Mouse (Mus musculus): ENCODE measurements around the gene Rpl19. TPM values are rescaled to one million over a fixed set of nuclear protein-coding genes. Genes with fewer than 3 reads are reported as not detected.

Rpl19 gene
- polyA plus RNA-seq, 1 experiment = 1,033 TPM

DNA sequence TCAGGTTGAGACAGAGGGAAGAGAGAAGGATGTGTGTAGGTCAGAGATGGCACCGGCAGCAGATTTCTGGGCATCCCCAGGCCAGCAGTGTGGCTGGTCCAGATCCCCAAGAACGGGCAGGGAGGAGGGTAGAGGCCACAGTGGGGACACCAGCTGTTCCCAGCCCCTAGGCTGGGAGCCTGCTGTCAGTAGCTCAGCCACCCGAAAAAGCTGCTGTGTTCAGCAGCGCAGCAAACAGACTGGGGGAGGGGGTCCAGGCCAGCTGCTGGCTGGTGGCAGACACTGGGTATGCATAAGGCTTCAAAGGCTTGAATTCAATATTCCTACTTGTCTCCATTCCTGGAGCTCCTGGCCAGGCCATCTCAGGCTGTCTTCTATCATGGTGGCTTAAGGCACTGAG lies 8.3 kb downstream of the Rpl19 start:
- no peak overlapping the region for H3K27ac ChIP-seq (ENCODE audit: control insufficient read depth, insufficient read depth, low read length)
- WGBS = 73% methylated on average over 4 of the region's 4 CpGs
- H3K36me3 ChIP-seq (ENCODE audit: control insufficient read depth, insufficient read depth, low read length) = peaks cover 12% of the 10 kb centered on the region
- H3K4me1 ChIP-seq (replicated peaks; ENCODE audit: control insufficient read depth, insufficient read depth, low read length) = no peaks in the 10 kb centered on the region; the same call in 1 of the 2 replicates
- peaks cover 3% of the 10 kb centered on the region; the same call in 1 of the 2 replicates for H3K27me3 ChIP-seq (ENCODE audit: control insufficient read depth, insufficient read depth, low read length)
- no peak for TF ChIP-seq CTCF (IDR thresholded peaks at IDR 0.05; ENCODE audit: borderline replicate concordance, control insufficient read depth, extremely low read depth, insufficient read depth, low read length, poor library complexity)
- no peak for TF ChIP-seq POLR2A (IDR thresholded peaks at IDR 0.05; ENCODE audit: control insufficient read depth, extremely low read depth, insufficient read depth, low read length, poor library complexity)
- H3K4me3 ChIP-seq (ENCODE audit: control insufficient read depth, insufficient read depth, low read length) = no peak overlapping the region
- no peak for DNase-seq

DNA sequence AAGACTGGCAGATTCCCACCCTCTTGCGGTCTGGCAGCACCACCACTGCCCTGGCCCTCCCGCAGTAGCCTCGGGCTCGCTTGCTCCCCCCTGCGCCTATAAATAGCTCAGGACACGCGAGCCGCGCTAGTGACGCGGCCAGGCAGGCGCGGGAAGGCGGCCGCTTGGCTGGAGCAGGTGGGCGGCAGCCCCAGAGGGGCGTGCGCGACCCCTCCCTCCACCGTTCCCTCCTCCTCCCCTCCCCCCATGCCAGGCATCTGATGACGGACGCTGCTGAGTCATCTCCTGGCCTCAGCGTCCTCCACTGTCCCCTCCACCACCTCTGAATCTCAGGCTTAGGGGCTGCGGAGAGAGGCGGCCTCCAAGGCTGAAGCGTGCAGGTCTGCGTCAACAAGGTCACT lies 9.5 kb downstream of the Rpl19 start:
- TF ChIP-seq POLR2A (IDR thresholded peaks at IDR 0.05; ENCODE audit: control insufficient read depth, extremely low read depth, insufficient read depth, low read length, poor library complexity) = no peak
- TF ChIP-seq CTCF (IDR thresholded peaks at IDR 0.05; ENCODE audit: borderline replicate concordance, control insufficient read depth, extremely low read depth, insufficient read depth, low read length, poor library complexity) = no peak
- WGBS = 2% methylated on average over 27 of the region's 27 CpGs
- no peak overlapping the region for H3K4me3 ChIP-seq (ENCODE audit: control insufficient read depth, insufficient read depth, low read length)
- no peak overlapping the region for H3K27ac ChIP-seq (ENCODE audit: control insufficient read depth, insufficient read depth, low read length)
- no peaks in the 10 kb centered on the region; the same call in 1 of the 2 replicates for H3K4me1 ChIP-seq (replicated peaks; ENCODE audit: control insufficient read depth, insufficient read depth, low read length)
- H3K27me3 ChIP-seq (ENCODE audit: control insufficient read depth, insufficient read depth, low read length) = peaks cover 3% of the 10 kb centered on the region; the same call in 1 of the 2 replicates
- DNase-seq = no peak
- H3K36me3 ChIP-seq (ENCODE audit: control insufficient read depth, insufficient read depth, low read length) = peaks cover 1% of the 10 kb centered on the region

DNA sequence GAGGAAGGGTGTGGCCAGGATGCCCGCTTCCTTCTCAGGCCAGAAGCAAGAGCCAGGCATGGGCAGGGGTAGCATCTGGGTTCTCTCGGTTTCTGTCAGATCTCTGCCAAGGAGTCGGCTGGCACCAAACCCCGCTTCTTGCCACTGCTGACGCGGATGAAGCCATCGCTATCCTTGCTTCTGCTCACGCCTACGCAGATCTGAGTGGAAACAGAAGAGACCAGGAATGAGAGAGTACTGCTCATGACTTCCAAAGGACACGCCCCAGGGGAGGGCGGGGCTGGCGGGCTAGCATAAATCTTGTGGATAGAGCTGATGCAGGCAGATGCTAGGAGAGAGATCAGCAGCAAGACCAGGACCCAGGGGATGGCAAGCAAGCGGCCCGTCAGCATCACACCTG lies 11.4 kb downstream of the Rpl19 start:
- no peak for DNase-seq
- Histone ChIP-seq H3K36me3 (ENCODE audit: control insufficient read depth, insufficient read depth, low read length) (no peaks in the 10 kb centered on the region), H3K27ac (ENCODE audit: control insufficient read depth, insufficient read depth, low read length) (no peak overlapping the region), H3K27me3 (ENCODE audit: control insufficient read depth, insufficient read depth, low read length) (peaks cover 3% of the 10 kb centered on the region; the same call in 1 of the 2 replicates), H3K4me1 (replicated peaks; ENCODE audit: control insufficient read depth, insufficient read depth, low read length) (no peaks in the 10 kb centered on the region; the same call in 1 of the 2 replicates), H3K4me3 (ENCODE audit: control insufficient read depth, insufficient read depth, low read length) (no peak overlapping the region)
- TF ChIP-seq CTCF (IDR thresholded peaks at IDR 0.05; ENCODE audit: borderline replicate concordance, control insufficient read depth, extremely low read depth, insufficient read depth, low read length, poor library complexity) (no peak), POLR2A (IDR thresholded peaks at IDR 0.05; ENCODE audit: control insufficient read depth, extremely low read depth, insufficient read depth, low read length, poor library complexity) (no peak)
- WGBS = 86% methylated on average over 14 of the region's 14 CpGs

DNA sequence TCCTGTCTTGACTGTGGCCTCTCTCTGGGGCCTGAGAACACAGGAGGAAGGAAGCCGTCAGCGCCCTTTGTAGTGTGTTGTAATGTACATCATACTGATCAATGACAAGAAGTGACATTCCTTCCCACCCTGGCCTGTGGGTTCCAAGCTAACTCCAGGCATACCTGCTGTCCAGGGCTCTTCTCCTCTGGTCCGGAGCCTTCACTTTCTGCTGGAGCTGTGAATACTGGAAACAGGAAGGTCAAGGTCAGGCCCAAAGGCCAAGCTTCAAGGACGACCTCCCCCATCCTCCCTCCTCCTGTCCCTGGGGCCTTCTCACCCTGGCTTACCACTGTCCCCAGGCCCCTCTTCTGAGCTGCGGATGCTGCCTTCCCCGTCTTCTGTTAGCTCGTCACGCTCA lies 14.5 kb downstream of the Rpl19 start:
- no peaks in the 10 kb centered on the region; the same call in 1 of the 2 replicates for H3K27me3 ChIP-seq (ENCODE audit: control insufficient read depth, insufficient read depth, low read length)
- 94% methylated on average over 8 of the region's 8 CpGs for WGBS
- H3K4me3 ChIP-seq (ENCODE audit: control insufficient read depth, insufficient read depth, low read length) = no peak overlapping the region

DNA sequence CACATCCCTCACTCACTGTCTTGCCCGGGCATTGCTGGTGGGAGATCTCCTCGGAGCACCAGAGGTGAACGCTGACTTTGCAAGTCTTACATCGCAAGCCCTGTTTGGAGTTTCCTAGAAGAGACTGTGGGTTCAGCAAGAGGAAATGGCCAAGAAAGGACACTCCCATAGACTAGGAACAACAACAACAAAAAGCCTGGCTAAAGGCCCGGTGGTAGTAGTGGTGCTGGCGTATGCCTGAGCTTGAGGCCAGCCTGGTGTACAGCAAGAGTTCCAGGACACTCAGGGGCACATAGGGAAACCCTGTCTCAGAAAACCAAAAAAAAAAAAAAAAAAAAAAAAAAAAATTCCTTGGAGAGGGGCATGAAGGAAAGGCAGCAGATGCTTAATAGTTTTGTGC lies 16.2 kb downstream of the Rpl19 start:
- H3K27ac ChIP-seq (ENCODE audit: control insufficient read depth, insufficient read depth, low read length) = no peak overlapping the region
- no peaks in the 10 kb centered on the region for H3K27me3 ChIP-seq (ENCODE audit: control insufficient read depth, insufficient read depth, low read length)
- H3K36me3 ChIP-seq (ENCODE audit: control insufficient read depth, insufficient read depth, low read length) = no peaks in the 10 kb centered on the region
- WGBS = 85% methylated on average over 6 of the region's 6 CpGs
- peaks cover 9% of the 10 kb centered on the region for H3K4me1 ChIP-seq (replicated peaks; ENCODE audit: control insufficient read depth, insufficient read depth, low read length)
- no peak for DNase-seq
- TF ChIP-seq CTCF (IDR thresholded peaks at IDR 0.05; ENCODE audit: borderline replicate concordance, control insufficient read depth, extremely low read depth, insufficient read depth, low read length, poor library complexity) (no peak), POLR2A (IDR thresholded peaks at IDR 0.05; ENCODE audit: control insufficient read depth, extremely low read depth, insufficient read depth, low read length, poor library complexity) (no peak)
- no peak overlapping the region for H3K4me3 ChIP-seq (ENCODE audit: control insufficient read depth, insufficient read depth, low read length)

More for the DNA sequence above, 14.5 kb downstream of the Rpl19 start:
- TF ChIP-seq POLR2A (IDR thresholded peaks at IDR 0.05; ENCODE audit: control insufficient read depth, extremely low read depth, insufficient read depth, low read length, poor library complexity) (no peak), CTCF (IDR thresholded peaks at IDR 0.05; ENCODE audit: borderline replicate concordance, control insufficient read depth, extremely low read depth, insufficient read depth, low read length, poor library complexity) (no peak)
- no peak overlapping the region for H3K27ac ChIP-seq (ENCODE audit: control insufficient read depth, insufficient read depth, low read length)
- no peaks in the 10 kb centered on the region for H3K36me3 ChIP-seq (ENCODE audit: control insufficient read depth, insufficient read depth, low read length)
- peaks cover 7% of the 10 kb centered on the region; the same call in 1 of the 2 replicates for H3K4me1 ChIP-seq (replicated peaks; ENCODE audit: control insufficient read depth, insufficient read depth, low read length)
- no peak for DNase-seq

DNA sequence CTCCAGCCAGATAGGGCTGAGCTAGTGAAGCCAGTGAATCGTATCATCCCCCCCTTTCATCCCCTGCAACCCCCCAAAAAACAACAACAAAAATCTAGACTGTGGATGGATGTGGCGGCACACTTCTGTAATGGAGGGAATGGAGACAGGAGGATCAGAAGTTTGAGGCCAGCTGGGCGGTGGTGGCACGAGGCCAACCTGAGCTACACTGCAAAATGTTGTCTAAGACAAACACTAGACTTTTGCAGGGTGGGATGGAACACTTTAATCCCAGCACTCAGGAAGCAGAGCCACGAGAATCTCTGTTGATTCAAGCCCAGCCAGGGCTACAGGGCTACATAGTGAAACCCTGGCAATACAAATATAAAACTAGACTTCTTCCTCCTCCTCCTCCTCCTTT lies 17.6 kb downstream of the Rpl19 start:
- 67% methylated on average over 5 of the region's 5 CpGs for WGBS
- Histone ChIP-seq H3K4me3 (ENCODE audit: control insufficient read depth, insufficient read depth, low read length) (no peak overlapping the region), H3K27me3 (ENCODE audit: control insufficient read depth, insufficient read depth, low read length) (no peaks in the 10 kb centered on the region), H3K36me3 (ENCODE audit: control insufficient read depth, insufficient read depth, low read length) (no peaks in the 10 kb centered on the region), H3K4me1 (replicated peaks; ENCODE audit: control insufficient read depth, insufficient read depth, low read length) (peaks cover 18% of the 10 kb centered on the region), H3K27ac (ENCODE audit: control insufficient read depth, insufficient read depth, low read length) (no peak overlapping the region)
- DNase-seq = no peak
- TF ChIP-seq POLR2A (IDR thresholded peaks at IDR 0.05; ENCODE audit: control insufficient read depth, extremely low read depth, insufficient read depth, low read length, poor library complexity) (no peak), CTCF (IDR thresholded peaks at IDR 0.05; ENCODE audit: borderline replicate concordance, control insufficient read depth, extremely low read depth, insufficient read depth, low read length, poor library complexity) (no peak)

DNA sequence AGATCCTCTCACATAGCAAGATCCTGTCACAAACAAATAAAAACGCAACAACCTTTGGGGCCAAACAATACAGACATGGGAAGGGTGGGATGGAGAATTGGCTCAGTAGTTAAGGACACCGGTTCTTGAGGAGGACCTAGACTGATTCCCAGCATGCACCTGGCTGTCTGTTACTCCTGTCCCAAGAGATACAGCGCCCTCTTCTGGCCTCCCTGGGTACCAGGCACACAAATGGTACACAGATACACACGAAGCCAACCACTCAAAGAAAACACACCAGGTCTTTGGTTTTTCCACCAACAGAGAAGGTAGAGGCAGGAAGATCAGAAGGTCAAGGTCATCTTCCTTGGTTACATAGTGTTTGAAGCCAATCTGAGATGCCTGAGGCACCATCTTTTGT lies 19.1 kb downstream of the Rpl19 start:
- no peaks in the 10 kb centered on the region for H3K27me3 ChIP-seq (ENCODE audit: control insufficient read depth, insufficient read depth, low read length)
- no peak for TF ChIP-seq CTCF (IDR thresholded peaks at IDR 0.05; ENCODE audit: borderline replicate concordance, control insufficient read depth, extremely low read depth, insufficient read depth, low read length, poor library complexity)
- no peak for TF ChIP-seq POLR2A (IDR thresholded peaks at IDR 0.05; ENCODE audit: control insufficient read depth, extremely low read depth, insufficient read depth, low read length, poor library complexity)
- WGBS = 78% methylated on average over 4 of the region's 4 CpGs
- no peak overlapping the region for H3K4me3 ChIP-seq (ENCODE audit: control insufficient read depth, insufficient read depth, low read length)
- H3K4me1 ChIP-seq (replicated peaks; ENCODE audit: control insufficient read depth, insufficient read depth, low read length) = peaks cover 32% of the 10 kb centered on the region
- no peaks in the 10 kb centered on the region for H3K36me3 ChIP-seq (ENCODE audit: control insufficient read depth, insufficient read depth, low read length)
- H3K27ac ChIP-seq (ENCODE audit: control insufficient read depth, insufficient read depth, low read length) = no peak overlapping the region
- no peak for DNase-seq

Measured in thymus, adult 2 months (tissue).